Mouse (Mus musculus) heart, adult 2 months (tissue): Measurements from ENCODE around the gene Wnt2b.

ENCODE experiments used
- CTCF ChIP-seq: fragments of 200-600 bp; IDR thresholded peaks from 2 replicates; pipeline ENCODE4 v1.8.1; 2022; ENCODE audit warnings: antibody characterized with exemption, mild to moderate bottlenecking, moderate library complexity
- EP300 ChIP-seq: fragments of 200-500 bp; IDR thresholded peaks from 2 replicates; pipeline ENCODE4 v1.6.1; 2011; ENCODE audit warnings: low read depth, low read length, control low read depth; ENCODE audit not compliant: insufficient read depth
- POLR2A ChIP-seq: fragments of 200-500 bp; IDR thresholded peaks from 2 replicates; pipeline ENCODE4 v1.6.1; 2011; ENCODE audit warnings: mild to moderate bottlenecking, low read depth, low read length, control low read depth; ENCODE audit not compliant: insufficient read depth

DNA sequence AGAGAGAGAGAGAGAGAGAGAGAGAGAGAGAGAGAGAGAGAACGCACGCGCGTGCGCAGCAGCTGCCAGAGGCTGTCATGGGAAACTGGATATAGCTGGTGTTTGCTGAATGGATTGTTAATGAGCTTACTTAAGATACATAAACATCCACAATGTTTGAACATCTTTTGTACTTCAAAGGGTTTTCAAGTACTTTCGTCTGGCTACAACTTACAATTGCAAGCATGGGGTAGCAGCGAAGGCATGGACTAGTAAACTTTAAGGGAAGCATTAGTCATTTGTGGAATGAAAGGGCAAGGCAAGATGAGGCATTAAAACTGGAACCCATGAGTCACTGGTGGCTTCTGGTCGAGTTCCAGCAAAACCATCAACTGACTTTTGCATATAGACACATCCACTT, 38.8 kb upstream of the Wnt2b start:
- TF ChIP-seq EP300 (no peak), POLR2A (no peak), CTCF (no peak)
